Mouse (Mus musculus) CD4-positive, CD25-positive, alpha-beta regulatory T cell, adult 2 months (primary cell): Measurements from ENCODE around the gene Nelfb.
"Not testable (repeated sequence)": the region's sequence is repeated elsewhere in the genome, so short reads cannot be mapped to it uniquely, and the experiment has no call there.

Experiments
- DNase-seq: peaks from one replicate; pipeline ENCODE4 v3.0.0-alpha.2; 2012; ENCODE audit warnings: low read depth, low spot score

Gene Nelfb

GRCm38 (mm10) chr2:25211121-25211670 is at the start of gene Nelfb:
Nelfb (minus strand) TSS chr2:25211489.
- peak; percentile 91 for DNase-seq

- DNase-seq: peak; percentile 63
Measured at GRCm38 (mm10) chr2:25258887-25259286, 47.6 kb upstream of the Nelfb start.

DNA sequence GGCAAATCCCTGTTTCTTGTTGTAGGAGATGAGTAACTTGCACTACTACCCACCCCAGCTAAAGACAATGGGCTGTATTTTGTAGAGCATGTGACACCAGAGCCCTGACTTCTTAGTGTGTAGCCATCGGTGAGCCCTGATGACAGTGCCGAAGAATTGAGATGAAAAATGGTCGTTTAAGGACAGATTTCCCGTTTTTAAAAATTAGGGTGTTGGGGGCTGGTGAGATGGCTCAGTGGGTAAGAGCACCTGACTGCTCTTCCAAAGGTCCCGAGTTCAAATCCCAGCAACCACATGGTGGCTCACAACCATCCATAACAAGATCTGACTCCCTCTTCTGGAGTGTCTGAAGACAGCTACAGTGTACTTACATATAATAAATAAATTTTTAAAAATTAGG is 46.0 kb upstream of the Nelfb start:
- not testable (repeated sequence) for DNase-seq

DNA sequence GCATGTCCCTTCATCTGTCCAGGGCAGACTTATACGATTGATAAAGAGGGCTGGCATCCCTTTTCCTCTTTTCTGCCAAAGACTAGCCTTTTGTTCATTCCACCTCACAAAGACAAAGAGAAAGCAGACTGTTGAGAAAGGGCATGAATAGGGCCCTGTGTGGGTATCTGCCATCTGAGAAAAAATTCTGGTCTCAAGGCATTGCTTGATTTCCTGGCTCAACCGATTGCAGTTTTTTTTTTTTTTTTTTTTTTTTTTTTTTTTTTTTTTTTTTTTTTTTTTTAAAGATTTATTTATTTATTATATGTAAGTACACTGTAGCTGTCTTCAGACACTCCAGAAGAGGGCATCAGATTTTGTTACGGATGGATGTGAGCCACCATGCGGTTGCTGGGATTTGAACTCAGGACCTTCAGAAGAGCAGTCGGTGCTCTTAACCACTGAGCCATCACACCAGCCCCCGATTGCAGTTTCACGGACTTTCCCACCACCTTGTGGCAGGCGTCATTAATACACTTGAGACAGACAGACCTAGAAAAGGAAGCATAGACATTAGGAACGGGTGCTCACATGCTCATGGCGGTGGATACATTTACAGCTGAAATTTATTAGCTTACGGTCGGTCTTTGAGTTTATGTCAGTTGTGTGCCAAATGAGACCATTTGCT is 45.3 kb upstream of the Nelfb start:
- DNase-seq: peak; percentile 83

DNA sequence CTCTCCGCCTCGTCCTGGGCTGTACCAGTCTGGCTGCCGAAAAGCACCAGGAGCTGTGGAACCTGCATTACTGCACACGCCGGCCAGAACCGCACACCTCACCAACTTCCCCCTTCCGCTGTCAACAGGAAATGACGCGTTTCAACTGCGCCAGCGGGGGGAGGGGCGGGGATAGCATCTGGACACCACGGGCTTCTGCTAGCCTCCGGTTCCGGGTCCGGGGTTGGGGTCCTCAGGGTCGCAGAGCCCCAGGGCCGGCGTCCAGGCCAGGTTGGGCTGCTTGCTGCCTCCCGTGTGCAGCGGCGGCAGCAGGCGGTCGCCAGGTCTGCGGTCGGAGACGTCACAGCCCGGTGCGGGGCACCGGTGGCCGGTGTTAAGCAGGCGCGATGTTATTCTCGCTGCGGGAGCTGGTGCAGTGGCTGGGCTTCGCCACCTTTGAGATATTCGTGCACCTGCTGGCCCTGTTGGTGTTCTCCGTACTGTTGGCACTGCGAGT is 44.0 kb upstream of the Nelfb start, which contains the start of gene Tmem203:
TSS of gene Tmem203 (plus strand) at position 156 of the 496 bp plus-strand sequence.
- DNase-seq: peak; percentile 95

- DNase-seq: peak; percentile 65
Measured at GRCm38 (mm10) chr2:25252331-25252730, 41.0 kb upstream of the Nelfb start.

DNA sequence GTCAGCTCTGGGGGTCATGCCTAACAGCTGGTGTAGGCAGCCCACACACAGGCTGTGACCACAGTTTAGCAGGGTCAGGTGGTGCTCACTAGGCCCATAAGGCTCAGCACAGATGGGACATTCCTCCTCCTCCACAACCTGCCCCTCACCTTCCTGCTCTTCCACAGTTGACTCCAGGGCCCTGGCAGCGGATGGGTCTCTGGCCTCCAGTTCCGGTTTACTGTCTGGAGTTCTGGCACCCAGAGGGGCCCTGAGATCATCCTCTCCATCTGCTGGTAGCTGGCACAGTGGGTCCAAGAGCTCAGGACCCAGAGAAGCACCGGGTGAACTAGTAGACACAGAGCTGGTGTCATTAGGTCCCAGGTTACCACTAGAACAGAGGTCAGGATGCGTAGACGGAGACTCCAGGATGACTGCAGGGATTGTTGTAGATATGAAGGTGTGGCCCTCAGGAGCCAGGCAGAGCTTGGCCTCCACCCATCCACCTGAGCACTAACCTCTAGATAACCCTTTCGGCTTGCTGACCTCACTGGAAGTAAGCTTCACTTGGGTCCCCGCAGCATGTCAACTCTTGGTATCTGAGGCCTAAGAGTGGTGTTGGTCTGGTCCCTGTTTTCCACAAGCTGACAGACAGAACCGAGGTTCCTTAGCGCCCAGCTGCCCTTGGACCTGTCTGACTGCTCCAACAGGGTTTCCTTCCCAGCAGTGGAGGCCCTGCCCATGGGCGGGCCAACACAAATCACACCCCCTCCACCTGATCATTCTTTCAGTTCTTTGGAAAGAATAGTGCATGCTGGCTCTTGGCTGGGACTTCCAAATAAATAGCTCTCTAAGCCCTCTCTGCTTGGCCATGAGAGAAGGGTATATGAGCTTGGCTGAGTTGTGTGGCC is 35.1 kb upstream of the Nelfb start, which contains the start of gene AL732309.1:
TSS of gene AL732309.1 (minus strand) at position 681 of the 890 bp plus-strand sequence.
- DNase-seq: no peak

- no peak for DNase-seq
Measured at GRCm38 (mm10) chr2:25244144-25244543, 32.9 kb upstream of the Nelfb start.

DNA sequence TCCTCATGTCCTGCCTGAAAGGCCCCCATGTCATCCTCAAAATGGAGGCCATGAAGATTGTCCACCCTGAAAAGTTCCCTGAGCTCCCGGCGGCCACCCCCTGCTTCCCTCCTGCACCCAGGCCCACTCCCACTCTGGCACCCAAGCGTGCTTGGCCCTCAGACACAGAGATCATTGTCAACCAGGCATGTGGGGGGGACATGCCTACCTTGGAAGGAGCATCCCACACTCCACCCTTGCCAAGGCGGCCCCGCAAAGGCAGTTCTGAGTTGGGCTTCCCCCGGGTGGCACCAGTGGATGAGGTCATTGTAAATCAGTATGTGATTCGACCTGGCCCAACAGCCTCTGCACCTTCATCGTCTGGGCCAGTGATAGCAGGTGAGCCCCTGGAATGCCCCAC is 32.1 kb upstream of the Nelfb start:
- no peak for DNase-seq

DNA sequence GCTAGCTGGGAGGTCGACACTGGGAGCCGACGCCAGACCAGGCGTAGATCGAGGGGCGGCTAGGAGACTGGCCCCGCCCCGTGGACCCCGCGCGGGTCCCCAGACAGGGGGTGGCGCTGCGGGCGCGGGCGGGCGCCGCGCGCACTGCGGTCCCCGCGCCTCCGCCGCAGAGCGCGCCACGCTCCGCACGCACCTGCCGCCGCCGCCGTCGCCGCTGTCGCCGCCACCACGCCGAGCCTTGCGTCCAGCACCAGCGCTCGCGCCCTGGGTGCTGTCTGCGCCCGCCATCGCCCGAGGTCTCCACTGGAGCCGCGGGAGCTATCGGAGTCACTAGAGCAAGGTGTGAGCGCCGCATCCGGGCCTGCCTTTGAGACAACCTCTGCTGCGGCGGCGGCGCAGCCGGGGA is 30.8 kb upstream of the Nelfb start, which contains the start of the genes Rnf208 and Cysrt1:
TSS of gene Rnf208 (plus strand) at position 155 of the 406 bp plus-strand sequence.
TSS of gene Cysrt1 (minus strand) at position 352 of the 406 bp plus-strand sequence.
- DNase-seq: peak; percentile 66

DNA sequence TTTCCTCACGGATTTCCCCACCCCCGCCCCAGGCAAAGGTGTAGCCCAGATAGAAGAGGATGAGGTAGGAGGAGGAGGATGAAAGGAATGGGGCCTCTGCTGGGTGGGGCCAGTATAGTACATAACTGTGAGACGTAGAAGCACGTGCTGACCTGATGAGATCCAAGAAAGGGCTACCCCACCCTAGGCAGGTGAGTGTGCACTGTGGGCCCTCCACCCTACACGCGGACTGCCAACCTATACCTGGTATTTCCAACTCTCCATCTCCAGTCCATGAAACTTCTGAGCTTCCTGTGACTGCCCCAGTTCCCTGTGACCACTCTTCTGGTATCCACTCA is 30.1 kb upstream of the Nelfb start:
- DNase-seq: peak; percentile 46

- DNase-seq: peak; percentile 80
Measured at GRCm38 (mm10) chr2:25240723-25241437, 29.6 kb upstream of the Nelfb start.

- no peak for DNase-seq
Measured at GRCm38 (mm10) chr2:25240310-25240709, 29.0 kb upstream of the Nelfb start.

DNA sequence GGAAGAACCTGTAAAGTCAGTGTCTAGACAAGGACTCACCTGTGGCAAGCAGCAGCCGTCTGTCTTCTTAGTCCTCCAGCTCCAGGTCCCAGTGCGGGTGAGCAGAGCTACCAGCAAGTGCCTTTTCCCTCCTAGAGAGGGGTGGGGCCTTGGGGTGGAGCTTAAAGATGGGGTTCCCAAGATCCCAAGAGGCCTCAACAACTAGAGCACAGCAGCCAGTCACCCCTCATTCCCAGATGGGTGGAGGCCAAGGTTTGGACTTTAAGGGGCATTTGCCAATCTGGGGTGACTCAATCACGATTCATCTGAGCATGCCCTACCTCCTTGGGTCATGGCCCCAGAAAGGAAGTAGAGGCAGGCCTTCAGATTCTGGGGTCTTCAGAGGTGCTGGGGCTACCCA is 28.5 kb upstream of the Nelfb start:
- no peak for DNase-seq

GRCm38 (mm10) chr2:25238106-25238505 is 26.8 kb upstream of the Nelfb start:
- no peak for DNase-seq

DNA sequence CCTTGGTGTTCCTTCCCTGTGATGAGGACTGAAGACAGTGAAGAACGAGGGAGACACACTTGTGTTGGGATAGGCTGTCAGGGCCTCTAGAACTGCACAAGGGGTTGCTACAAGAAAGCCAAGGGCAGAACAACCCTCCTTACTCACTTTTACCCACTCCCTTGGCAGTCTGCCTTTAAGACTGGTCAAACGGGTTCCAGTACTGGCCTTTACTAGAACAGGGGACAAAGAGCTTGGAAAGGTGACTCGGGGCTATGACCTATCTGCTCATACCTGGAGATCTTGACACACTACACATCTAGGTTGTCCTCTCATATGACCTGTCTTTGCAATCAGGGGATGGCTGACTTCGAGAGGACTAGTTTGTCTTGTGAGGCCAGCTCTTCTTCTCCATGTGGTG is 26.2 kb upstream of the Nelfb start:
- no peak for DNase-seq

DNA sequence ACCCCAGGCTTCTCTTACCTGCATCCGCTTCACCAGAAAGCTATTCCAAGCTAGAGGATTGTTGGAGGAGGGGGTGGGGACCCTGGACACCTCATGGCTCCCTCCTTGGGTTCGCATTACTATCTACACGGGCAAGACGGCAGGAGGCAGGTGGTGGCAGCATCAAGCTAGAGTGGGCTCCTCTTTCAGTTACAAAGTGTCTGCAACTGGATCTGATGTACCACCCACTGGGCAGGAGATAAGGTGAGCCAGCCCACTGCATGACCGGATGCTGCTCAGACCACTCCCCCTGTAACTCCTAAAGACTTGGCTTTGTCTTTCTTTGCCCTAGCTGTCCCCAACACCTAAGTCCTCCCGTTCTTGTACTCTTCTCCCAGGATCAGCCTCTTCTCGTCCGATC is 25.3 kb upstream of the Nelfb start, which contains the start of gene Rnf224:
TSS of gene Rnf224 (minus strand) at position 174 of the 400 bp plus-strand sequence.
- DNase-seq: no peak

DNA sequence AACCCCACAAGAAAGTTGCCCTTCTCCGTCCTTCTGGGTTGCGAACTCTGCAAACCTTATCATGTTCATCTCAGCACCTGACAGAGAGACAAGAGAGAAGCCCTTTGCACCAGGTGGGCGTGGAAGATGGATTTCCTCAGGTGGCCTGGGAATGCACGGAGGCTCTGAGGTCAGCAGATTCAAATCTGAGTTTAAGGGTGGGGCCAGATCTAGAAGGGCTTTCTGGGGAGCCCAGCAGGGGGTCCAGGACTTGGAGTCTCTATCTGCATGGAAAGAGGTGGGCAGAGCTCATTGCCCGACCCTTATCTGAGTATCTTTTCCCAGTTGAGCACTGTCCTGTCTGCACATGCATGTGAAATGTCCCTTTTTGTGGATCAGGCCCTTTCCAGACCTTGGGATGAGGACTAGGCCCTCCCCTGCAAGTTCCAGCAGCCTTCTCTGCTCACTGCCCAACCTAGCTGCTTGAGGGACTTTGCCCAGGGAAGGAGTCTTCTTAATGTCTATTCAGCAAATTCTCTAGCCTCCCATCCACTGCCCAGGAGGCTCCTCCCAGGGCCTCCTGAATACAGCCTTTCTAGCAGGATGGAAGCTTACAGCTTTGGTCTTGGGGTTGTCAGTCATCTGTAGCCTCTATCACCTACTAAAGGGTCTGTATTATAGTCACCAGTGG is 23.4 kb upstream of the Nelfb start:
- DNase-seq: no peak

DNA sequence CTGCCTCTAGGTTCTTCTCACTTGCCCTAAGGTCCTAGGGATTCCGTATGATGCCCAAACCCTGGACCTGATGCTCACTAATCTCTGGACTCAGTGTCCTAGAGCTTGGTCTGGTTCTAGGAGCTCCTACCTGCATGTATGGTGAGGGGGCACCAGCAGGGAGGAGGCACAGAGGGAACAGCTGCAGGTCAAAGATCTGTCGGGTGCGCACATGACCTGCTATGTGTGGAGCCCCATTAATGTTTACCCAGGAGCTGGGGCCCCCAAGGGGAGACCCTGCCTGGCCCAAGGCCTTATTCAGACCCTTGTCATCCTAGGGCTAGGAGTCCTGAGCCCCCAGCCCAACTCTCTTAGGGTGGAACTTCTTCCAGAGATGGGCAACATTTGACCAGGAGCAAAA is 22.8 kb upstream of the Nelfb start, which contains the start of gene Slc34a3:
TSS of gene Slc34a3 (minus strand) at position 315 of the 400 bp plus-strand sequence.
- DNase-seq: no peak

- no peak for DNase-seq
Measured at GRCm38 (mm10) chr2:25233421-25233820, 22.1 kb upstream of the Nelfb start.

DNA sequence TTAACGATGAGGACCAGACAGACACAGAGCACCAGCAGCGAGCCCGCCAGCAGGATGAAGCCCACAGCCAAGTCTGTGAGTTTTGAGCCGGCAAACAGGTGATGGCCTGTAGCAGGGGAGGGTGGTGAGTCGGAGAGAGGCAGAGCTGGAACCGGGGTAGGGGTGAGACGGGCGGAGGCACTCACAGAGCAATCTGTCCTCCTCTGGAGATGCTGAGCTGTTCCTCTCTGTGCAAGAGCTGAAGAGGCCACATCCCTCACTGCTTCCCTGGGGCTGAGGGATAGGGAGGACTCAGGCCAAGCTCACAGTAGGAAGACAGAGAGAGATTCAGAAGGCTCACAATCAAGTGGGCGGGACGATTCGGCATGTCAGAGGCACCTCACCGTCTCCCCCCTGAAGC is 19.7 kb upstream of the Nelfb start:
- DNase-seq: no peak
